Mouse (Mus musculus) left cerebral cortex, adult 11 months (tissue): ENCODE measurements at regions not wholly inside any gene's neighbourhood (a gene's known extent, or its start where the extent isn't known, plus 50 kb on each side); places are given as distances from the start of the nearest gene placed in this dataset.
A peak's percentile ranks its signal among the peaks of the same experiment; 100 is the strongest.

Experiments
- DNase-seq: peaks from one replicate; pipeline ENCODE4 v3.0.0; 2022; ENCODE audit warnings: low spot score

DNA sequence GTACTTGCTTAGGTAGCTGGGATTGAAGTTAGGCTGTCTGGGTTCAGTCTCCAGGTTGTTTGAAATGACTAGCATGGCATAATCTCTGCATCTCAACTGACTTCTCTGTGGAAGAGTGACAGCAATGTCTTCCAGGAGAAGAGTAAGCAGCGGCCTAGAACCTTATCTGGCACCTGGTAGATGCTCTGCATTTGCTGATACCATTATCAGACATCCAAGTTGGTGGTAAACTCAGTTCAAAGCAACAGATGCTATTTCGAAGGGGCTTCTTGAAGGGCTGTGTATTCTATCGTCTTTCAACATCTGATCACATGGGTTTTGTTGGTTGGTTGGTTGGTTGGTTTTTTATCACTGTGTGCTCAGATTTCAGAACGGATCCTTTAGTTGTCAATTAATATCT is 424.7 kb upstream of the Adgrl2 start:
- DNase-seq: no peak

DNA sequence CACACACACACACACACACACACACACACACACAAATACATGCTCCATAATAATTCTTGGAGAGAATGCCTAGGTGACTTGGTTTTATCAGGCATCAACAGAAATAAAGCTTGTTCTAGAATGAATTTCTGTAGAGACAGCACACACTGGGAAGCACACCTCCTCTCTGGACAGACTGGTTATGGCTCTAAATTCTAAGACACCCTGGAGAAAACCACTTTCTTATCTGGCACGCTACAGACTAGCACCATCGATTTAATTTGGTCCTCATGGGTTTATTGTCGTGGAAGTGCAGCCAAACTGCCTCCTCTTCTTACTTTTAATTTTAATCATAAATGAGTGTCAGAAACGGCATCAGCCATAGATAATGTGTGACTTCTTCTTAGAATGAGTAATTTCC is 422.8 kb upstream of the Adgrl2 start:
- no peak for DNase-seq

DNA sequence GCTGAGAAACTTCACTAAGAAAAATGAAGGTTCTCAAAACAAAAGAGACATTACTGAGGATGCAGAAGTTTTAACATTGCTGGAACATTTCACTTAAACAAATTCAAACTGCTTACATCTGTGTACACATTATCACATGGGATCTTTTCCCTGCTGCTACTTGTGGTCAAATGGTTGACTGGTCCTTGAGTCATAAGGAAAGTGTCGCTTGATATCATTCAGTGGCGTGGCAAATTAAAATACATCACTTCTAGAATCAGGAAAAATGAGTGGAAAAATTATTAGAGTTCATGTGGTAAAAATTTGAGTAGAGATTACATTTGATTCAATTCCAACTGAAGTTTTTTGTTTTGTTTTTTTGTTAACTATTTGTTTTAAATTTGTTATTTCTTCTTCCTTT is 420.2 kb upstream of the Adgrl2 start:
- DNase-seq: no peak

DNA sequence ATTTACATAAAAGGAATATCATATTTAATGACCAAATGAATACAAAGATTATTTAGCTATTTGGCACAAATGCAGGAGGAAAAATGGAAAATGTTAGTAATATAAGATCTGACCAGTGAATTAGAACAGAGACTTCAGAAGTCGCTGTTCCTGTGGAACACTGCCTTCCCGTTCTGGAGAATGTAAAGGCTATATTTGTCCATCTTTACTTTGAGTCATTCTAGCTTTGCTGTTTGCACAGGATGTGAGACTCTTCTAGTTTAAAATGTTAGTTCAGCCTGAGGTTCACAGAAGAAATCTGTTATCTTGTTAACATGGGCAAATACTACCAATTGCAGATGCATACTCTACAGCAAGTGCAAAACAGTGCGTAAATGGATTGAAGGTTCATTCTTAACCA is 418.5 kb upstream of the Adgrl2 start:
- no peak for DNase-seq

DNA sequence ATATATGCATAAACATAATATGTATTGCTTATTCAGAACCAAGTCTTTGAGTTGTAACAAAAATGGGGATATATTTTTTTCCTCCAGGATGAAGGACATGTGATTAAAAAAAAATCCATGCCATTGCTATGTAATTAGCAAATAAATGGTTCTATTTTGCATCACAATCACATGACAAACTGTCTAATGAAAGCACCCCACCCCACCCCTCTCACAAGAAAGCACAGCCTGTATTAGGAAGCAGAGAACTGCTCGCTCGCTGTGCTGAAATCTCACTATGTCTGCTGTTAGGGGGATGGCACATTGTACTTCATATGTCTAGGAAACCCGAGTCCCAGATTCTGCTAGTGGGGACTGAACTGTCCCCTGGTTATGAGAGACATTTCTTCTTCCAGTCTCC is 415.5 kb upstream of the Adgrl2 start:
- no peak for DNase-seq

DNA sequence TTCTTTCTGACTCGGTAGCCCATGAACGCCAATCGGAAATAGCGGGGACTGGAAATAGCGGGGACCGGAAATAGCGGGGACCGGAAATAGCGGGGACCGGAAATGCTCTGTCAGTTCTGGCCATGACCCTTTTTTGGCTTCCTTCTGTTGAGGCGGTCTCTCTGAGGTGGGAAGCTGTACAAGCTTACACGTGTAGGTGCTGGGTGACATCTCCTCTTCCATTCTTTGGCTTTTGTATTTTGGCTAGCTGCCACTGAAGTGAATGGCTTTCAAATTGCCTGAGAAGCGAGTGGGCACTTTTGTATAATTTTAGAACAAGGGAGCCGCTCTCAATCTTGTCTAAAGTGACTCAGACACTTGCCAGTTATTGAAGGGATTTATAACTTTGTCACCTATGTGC is 414.3 kb upstream of the Adgrl2 start:
- DNase-seq: no peak

DNA sequence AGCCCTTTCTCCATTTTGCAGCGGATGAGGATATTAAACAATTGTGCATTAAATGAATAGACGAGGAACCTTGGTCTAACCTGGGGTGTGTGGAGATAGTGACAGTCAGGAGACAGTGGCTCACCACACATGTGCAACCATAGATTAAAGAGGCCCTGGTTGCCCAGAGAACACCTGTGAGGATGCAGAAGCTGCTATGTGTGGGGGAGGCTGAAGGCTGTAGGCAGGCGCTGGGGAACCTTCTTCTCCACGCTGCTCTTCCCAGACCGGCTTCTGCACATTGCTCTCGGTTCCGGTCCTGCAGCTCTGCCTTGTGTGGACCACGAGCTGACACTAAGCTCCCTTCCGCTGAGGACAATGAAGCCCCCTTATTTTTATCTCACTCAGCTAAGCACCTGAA is 412.1 kb upstream of the Adgrl2 start:
- no peak for DNase-seq

DNA sequence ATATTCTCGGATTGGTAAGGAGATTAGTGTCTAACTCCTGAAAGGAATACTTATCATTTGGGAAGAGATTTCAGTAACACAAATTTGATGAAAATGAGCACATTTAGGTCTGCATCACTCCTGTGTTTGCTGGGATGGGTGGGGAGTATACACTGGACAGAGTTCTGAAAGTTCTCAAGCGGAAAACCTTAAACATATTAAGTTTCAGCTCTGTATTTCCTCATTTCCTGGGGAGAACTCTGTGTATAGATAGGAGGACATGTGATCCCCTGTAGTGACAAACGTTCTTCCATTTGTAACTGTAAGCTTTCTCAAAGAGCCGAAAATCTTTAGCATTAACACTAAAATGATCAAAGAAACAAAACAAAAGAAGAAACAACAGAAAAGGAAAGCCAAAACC is 404.7 kb upstream of the Adgrl2 start:
- no peak for DNase-seq

DNA sequence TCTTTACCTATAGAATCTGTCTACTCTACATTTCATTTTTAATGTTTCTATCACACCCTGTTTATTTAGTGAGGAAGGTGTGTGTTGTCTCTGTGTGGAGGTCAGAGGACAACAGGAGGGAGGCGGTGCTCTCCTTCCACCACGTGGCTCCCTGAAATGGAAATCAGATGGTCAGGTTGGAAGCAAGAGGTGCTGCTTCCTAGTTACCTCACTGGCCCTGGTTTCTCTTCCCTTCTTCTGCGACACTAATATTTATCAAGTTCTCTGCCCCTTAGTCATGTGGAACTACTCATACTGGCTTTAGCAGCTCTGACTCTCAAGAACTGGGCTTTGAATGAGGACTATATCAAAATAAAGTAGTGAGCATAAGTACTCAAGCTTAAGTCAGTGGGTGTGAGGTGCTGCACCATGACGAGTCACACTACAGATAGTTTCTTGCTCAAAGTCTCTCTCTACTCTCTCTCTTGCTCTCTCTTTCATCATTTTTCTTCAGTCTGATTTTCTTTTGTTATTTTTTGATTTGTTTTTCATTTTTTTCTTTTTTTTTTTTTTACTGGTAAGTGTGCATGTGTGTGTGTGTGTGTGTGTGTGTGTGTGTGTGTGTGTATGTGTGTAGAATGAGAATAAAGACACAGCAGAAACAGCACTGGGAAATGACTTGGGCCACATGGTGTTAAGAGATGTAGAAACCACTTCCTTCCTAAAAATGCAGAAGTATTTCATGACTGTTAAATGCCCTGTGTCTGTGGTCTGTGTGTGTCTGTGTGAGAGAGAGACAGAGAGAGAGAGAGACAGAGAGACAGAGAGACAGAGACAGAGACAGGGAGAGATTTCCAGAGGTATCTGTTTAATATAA is 403.2 kb upstream of the Adgrl2 start:
- no peak for DNase-seq

DNA sequence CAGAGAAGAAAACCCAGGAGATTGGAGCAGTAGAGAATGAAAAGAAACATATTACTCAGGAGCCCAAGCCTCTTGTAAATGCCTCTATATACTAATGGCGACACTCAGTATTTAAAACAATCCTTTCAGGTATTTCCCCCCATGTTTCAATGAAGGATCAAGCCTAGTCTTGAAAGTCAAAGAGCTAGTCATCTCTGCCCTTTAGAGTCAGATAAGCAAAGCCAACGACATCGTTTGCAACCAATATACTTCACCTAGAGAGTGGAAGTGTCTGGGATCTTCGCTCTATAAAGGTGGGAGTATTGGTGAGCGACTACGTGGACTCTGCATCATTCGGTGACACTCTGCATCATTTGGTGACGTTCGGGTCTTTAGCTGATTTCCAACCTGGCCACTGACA is 401.8 kb upstream of the Adgrl2 start:
- no peak for DNase-seq

DNA sequence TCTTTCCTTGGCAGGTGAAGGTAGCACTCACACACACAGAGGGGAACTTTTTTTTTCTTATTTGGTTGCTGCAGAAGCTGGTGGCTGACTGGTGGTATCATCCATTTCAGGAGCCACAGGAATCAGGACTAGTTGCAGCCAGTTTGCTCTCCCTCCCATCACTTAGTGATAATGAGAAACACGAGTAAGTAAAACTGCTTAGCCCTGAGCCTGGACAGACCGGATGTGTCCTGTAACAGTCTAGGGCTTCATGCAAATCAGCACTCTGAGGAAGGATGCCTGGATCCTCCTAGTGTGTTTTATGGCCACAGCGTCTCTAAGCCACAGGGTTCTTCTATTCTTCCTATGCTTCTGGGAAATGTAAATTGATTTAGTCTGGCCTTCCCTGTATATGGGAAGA is 397.2 kb upstream of the Adgrl2 start:
- DNase-seq: no peak

DNA sequence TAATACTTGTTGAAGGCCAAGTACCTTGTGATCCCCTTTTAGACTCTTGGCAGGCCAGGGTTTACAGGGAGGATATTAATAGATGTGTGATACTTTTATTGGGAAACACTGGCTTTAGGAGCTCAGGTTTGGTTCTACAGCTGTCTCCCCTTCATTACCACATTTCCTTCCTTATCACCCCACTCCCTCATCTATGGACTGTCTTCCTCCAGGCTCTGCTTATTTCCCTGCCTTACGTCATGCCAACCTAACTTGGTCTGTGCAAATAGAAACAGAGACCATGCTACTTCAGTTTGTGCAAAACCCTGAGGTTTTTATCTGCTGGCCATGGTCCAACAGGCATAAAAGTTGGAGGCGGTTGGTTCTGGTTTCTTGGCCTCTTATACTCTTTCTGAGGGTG is 395.7 kb upstream of the Adgrl2 start:
- no peak for DNase-seq

DNA sequence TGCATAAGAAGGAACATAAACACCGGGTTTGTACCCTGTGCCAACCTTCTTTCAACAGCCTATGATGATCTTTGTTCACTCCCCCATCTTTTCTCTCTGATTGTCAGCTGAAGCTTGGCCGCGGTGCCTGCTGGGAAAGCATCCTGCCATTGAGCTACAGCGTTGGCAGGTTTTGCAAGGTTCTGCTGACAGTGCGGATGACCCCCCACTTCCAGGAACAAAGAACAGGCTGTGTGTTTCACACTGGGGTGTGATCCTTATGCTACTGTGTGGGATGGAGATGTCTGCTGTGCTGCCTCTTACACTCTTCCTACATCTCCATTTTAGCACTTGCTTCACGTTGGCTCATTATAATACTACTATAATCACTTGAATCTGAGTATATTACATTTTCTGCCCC is 395.0 kb upstream of the Adgrl2 start:
- no peak for DNase-seq

DNA sequence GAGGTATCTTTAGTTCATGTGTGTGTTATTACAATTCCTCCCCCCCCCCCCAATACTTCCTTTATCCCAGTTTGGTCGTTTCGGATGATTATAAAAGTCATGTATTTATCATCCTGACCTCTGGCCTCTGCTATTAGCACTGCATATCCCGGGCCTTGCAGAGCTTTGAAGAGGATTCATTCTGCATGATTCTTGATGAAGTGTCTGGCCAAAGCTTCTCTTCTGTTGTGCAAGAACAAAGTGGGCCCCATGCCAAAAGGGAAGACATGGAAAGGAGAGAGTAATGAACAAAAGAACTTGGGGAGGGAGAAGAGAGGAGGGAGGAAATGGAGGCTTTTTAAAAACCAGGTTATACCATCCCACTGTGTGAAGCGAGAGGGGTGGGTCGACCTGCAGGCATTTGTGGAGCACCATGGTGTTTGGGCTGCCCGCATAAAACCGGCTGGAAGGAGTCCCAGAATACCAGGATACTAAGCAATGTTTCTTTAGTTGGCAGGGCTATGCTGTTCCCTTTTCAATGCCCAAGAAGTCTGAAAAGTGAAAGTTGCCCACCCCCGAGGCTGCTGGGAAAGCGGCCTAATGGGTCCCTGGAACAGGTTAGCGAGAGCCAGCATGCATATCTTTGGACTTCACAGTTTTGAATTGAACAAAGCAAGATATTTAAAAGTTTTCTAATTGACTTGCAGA is 391.3 kb upstream of the Adgrl2 start:
- DNase-seq: peak; percentile 59

DNA sequence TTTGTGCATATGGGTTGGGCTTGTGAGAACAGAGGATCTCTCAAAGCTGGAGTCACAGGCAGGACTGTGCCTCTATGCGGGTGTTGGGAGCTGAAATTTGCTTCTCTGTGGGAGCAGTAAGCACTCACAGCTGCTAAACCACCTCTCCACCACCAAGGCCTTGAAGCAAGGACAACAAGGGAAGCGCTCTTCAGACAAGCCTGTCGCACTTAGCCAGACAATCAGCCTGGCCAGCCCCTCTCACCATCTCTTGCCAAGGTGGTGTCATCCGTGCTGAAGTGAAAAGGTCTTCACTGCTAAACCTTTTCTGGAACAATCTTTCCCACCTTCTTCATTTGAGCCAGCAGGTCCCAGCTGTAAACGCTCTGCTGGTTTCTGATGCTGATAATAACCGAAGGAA is 390.7 kb upstream of the Adgrl2 start:
- DNase-seq: no peak

DNA sequence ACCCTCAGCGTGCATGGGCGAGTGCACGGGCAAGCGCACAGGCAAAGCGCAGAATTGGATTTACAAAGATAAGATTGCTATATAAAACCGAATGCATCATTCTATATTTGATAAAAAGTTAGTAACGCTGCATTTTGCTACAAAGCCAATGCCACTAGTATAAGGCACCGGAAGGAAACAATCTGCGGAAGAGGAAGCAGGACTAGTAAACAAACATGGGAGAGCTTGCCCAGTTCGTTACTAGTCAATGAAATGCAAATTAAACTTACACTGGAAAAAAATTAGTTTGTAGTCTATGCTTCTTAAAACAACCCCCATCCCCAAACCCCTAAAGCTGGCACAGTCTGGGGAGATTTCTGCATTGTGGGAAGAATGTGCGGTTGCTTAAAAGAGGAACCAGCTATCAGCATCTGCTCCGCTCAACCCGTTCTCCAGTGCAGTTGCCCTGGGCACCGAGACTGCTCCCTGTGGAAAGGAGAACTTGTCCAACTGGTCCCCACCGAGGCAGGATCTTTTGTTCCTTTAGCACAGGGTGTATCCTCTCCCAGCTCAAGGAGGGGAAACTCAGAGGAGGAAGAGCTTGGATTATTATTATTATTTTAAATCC is 389.6 kb upstream of the Adgrl2 start:
- DNase-seq: no peak

DNA sequence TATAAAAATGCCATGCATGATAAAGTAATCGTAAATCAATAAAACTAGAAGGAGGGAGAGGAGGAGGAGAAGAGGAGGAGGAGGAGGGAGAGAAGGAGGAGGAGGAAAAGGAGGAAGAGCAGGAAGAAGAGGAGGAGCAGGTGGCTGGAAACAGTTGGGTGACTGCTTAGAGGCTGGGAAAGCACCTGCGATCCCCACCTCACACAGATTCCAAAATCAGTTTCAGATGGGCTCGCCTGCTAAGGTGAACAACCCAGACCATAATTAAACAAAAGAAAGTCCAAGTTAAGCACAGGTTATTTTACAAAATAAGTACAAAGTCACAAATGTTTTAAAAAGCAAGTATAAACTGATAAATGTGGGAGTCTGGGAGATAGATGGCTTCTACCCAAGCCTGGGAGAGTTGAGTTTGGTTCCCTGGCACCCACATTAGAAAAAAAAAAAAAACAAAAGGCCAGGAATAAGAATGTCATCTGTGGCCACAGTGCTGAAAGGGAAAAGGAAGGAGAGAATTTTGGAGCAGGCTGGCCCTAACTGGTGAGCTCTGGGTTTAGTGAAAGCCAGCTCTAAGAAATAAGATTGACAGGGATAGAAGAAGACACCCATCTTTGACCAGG is 389.0 kb upstream of the Adgrl2 start:
- no peak for DNase-seq

DNA sequence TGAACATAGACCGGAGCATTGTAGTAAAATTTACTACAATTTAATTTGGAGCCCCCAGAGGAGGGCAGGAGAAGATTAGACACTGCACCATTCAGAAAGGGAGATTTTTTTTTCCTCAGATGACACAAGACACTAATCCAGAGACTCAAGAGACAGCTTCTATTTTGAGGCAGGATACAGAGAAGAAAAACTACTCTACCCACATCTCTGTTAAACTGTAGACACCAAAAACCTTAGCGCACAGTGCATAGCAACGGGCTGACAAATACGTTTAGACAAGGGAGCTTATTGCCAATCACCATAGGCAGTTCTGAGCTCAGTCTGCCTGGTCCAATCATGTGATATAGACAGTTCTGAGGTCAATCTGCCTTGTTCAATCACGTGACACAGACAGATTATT is 381.1 kb upstream of the Adgrl2 start:
- no peak for DNase-seq

DNA sequence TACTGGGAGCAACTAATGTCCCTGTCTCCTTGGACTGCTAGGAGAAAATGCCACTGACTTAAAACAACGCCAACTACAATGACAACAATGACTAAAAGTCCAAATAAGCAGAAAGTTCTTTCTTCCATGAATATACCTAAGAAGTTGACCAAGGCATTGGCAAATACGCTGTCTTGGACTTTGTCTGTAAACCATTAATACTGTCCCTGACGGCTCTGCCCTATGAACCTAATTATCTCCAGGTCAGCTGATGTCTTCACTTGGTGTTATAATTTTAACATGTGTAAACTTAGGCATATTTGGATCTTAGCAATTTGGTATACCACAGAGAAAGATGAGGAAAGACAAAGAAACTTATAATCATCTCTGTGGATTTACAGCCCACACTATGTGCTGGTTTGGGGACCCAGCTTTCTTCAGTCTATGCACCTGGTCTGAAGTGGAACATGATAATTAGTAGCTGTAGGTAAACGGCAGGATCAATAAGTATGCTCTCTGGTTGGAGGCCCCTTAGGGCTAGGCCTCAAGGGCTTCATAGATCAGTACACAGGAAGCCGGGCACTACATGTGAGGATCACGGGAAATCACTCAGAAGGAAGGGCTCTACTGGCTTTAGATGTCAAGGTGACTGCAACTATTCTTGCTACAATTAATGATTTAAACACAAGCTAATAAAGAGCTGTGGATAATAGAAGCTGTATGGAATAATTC is 380.3 kb upstream of the Adgrl2 start:
- no peak for DNase-seq

DNA sequence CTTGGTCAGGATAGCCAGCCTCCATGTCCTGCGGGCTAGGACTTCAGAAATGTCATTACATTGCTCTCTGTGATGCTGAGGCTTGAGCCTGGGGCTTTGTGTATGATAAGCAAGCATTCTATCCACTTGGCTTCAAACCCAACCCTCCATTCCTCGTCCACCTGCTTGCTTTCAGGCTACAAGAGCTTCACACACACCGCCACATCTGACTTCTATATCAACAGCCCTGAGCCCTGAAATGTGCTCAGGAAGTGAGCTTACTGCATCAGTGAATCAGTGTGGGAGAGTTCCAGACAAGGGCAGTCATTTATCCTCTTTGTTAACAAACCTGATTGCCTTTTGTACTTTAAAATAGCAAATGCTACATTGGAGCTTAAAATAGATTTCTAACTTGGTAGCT is 377.5 kb upstream of the Adgrl2 start:
- no peak for DNase-seq

DNA sequence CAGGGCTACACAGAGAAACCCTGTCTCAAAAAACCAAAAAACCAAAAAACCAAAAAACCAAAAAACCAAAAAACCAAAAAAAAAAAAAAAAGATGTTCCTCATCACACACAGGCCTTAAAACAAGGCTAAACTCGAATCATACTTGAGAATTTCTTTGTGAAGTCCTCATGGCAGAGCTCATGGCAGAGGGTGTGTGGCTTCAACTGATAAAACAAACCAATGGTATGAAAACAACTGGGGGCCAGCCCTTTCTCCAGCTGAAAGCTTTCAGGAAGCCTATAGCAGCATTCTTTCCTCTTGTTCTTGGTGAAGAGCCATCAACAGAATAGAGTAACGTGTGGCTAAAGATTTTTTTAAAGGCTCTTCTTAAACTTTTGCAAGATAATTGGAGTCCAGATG is 369.8 kb upstream of the Adgrl2 start:
- no peak for DNase-seq

DNA sequence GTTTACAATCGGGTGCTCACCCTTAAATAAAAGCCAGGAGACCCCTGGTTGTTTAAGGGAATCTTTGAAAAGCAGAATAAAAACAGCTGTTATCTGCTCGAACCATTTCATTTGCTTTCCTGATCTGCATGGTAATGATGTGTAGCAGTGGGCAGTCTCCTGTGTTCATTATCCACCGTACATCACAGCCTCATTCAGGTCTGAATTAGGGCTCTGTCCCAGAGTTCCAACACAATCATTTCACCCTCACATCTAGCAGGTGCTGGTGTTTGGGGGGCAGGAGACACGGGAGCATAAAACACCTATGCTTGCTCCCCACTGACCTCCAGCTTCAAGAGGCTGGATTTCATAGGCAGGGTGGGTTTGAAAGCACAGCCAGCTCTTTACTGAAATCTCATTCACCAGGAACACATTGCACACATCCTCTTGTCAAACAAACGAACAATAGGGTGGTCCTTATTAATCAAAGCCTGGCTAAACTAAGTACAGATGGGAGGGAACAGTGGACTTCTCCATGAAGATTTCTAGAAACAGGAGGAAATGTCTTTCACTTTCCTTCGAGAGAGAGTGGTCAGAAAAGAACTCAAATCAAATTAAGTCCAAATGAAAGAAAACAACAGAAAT is 368.3 kb upstream of the Adgrl2 start:
- DNase-seq: no peak
